In the genomic region with DNA sequence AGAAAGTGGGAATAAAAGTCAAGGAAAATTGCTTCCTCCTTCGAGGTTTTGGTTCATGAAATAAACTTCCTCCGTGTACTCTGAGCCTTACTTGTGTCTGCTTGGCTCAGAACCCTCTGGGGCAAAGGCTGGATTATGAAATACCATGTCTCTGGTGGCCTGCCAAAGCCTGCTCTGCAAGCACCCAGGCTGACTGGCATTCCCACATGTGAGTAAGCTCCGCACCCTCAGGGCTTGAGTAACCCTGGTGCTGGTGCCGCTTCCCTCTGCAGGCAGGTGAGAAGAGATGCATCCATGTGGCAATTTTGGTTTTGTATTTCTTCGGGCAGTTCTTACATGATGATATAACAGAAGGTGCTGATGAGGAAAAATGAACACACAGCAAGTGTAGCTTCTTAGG, we compare ENCODE assay signal across 8 mouse cellular contexts.
DNase-seq lines count a peak whose midpoint lies in the region; ATAC-seq lines count a peak whose summit lies in the region.

No protein-coding gene starts in this region.

- DNase-seq in 3134 (ENCODE audit: extremely low read depth, insufficient read length, low spot score) (peak; percentile 78), adipocyte (ENCODE audit: low spot score) (peak; percentile 96)
- peak; percentile 38 to 54 for DNase-seq in heart, postnatal 10 days
- peak; percentile 75 for DNase-seq in lung, postnatal 14 days
- no peak for DNase-seq in thymus, postnatal 36 days
- no peak for DNase-seq in spleen, postnatal 4 days (ENCODE audit: low spot score in 2 of 2)

- no peak for ATAC-seq in activated CD4-positive, CD25-positive, alpha-beta regulatory T cell, adult 4 months
- ATAC-seq in cerebellum, adult (ENCODE audit: insufficient number of reproducible peaks, low FRiP score, low TSS enrichment), result no peak

- intact Hi-C loops in heart, postnatal 10 days (cut with DNase I), result no loop called here

Comparison
In these comparisons a context has a peak if more than half of its experiments do, and no peak if none do; other contexts are left out.
1. DNase-seq: peak in 3134 (single experiment), adipocyte (single experiment), heart, postnatal 10 days (2 of 2) and lung, postnatal 14 days (single experiment); none in thymus, postnatal 36 days (0 of 2) and spleen, postnatal 4 days (0 of 2).